Comparison of ENCODE assay signal across 15 mouse cellular contexts in genomic region chr5:99286024-99286423, GRCm38 (mm10).
"Had no signal": no experiment of that assay in that cellular context is flagged by ENCODE, and none has a peak within 500 bp of the region (broad histone marks: within the 10 kb centered on the region; RNA-seq: fewer than 3 reads in every experiment).

No protein-coding gene starts in this region.

- H3K4me3 ChIP-seq: neural tube, embryonic 15.5 days; stomach, embryonic 15.5 days had no signal

- H3K36me3 ChIP-seq: neural tube, embryonic 15.5 days; stomach, embryonic 15.5 days had no signal

- H3K27me3 ChIP-seq: neural tube, embryonic 15.5 days; stomach, embryonic 15.5 days had no signal

- H3K4me2 ChIP-seq: neural tube, embryonic 15.5 days; stomach, embryonic 15.5 days had no signal

- H3K4me1 ChIP-seq: neural tube, embryonic 15.5 days; stomach, embryonic 15.5 days had no signal

- H3K27ac ChIP-seq: neural tube, embryonic 15.5 days; stomach, embryonic 15.5 days; stomach, postnatal 0 days had no signal

- DNase-seq: retina, postnatal 1 day; right cerebral cortex, adult 18-20 months; right cerebral cortex, postnatal 14 days; right cerebral cortex, postnatal 25 days; right cerebral cortex, postnatal 4 days; spleen, adult 18-20 months; thymus, adult 18-20 months; thymus, adult 2 months; thymus, postnatal 14 days; thymus, postnatal 25 days; thymus, postnatal 36 days; thymus, postnatal 4 days had no signal

- H3K9me3 ChIP-seq: neural tube, embryonic 15.5 days; stomach, embryonic 15.5 days had no signal

- H3K9ac ChIP-seq: neural tube, embryonic 15.5 days; stomach, embryonic 15.5 days had no signal
